Mouse (Mus musculus) stomach, postnatal 0 days (tissue): ENCODE results near the gene Gpam.

Experiments used
- CTCF ChIP-seq: IDR thresholded peaks from 2 replicates; pipeline ENCODE4 v1.5.1; 2016; ENCODE audit warnings: antibody characterized with exemption, low read depth, mild to moderate bottlenecking, moderate library complexity
- EP300 ChIP-seq: optimal IDR thresholded peaks from 2 replicates; pipeline ENCODE3; 2016; ENCODE audit warnings: antibody characterized with exemption

- no peak for TF ChIP-seq CTCF
- TF ChIP-seq EP300, result no peak
Observed at GRCm38 (mm10) chr19:55095547-55095946, 31.5 kb downstream of the Gpam start.
